8 mouse cellular contexts compared by ENCODE assay signal in genomic region chr13:67081946-67082345, GRCm38 (mm10). TPM values are rescaled to one million over a fixed set of nuclear protein-coding genes. Genes with fewer than 3 reads are reported as not detected.
DNase-seq lines count a peak whose midpoint lies in the region; ATAC-seq and TF ChIP-seq lines count a peak whose summit lies in the region.

No protein-coding gene starts in this region.

- WGBS in intestine, embryonic 15.5 days, result 81% methylated on average over 1 of the region's 1 CpGs
- 74% methylated on average over 1 of the region's 1 CpGs for WGBS in neural tube, embryonic 14.5 days

- peak overlapping the region; percentile 87 for H3K27ac ChIP-seq in layer of hippocampus, adult 2 months
- H3K27ac ChIP-seq in brown adipose tissue, adult 24 weeks (replicated peaks; ENCODE audit: low read depth, low read length), result peak overlapping the region; percentile 24; the same call in 1 of the 2 replicates
- peak overlapping the region; percentile 93; the same call in 1 of the 2 replicates for H3K27ac ChIP-seq in intestine, embryonic 15.5 days
- no peak overlapping the region for H3K27ac ChIP-seq in neural tube, embryonic 14.5 days (ENCODE audit: low read depth, low read length)

- no peak for DNase-seq in layer of hippocampus, adult 2 months (ENCODE audit: low spot score in 2 of 2)
- no peak for DNase-seq in layer of hippocampus, adult 11-12 months (ENCODE audit: low spot score)
- no peak for DNase-seq in embryo, embryonic 10 days (ENCODE audit: low spot score)
- no peak for DNase-seq in adrenal gland, postnatal 10 days
- DNase-seq in adrenal gland, postnatal 4 days (ENCODE audit: low spot score in 2 of 2), result no peak

- H3K9ac ChIP-seq in intestine, embryonic 15.5 days, result no peak overlapping the region
- H3K9ac ChIP-seq in neural tube, embryonic 14.5 days (replicated peaks; ENCODE audit: low read depth, low read length), result no peak overlapping the region

- no peak for ATAC-seq in intestine, embryonic 15.5 days
- ATAC-seq in neural tube, embryonic 14.5 days (ENCODE audit: low read depth), result no peak

- H3K4me1 ChIP-seq in brown adipose tissue, adult 24 weeks (ENCODE audit: control insufficient read depth, insufficient read depth, insufficient read length, low read length), result no peaks in the 10 kb centered on the region
- no peaks in the 10 kb centered on the region for H3K4me1 ChIP-seq in intestine, embryonic 15.5 days (replicated peaks)
- 0 out of 2 replicates have a peak, but pooled peaks cover 6% of the 10 kb centered on the region for H3K4me1 ChIP-seq in neural tube, embryonic 14.5 days (ENCODE audit: control insufficient read depth, insufficient read depth, low read length)

- H3K4me3 ChIP-seq in layer of hippocampus, adult 2 months, result peak overlapping the region; percentile 68
- H3K4me3 ChIP-seq in brown adipose tissue, adult 24 weeks (ENCODE audit: insufficient read depth, low read depth, low read length), result peak overlapping the region; percentile 78; the same call in 1 of the 2 replicates
- H3K4me3 ChIP-seq in intestine, embryonic 15.5 days (replicated peaks), result peak overlapping the region; percentile 56; the same call in 1 of the 2 replicates
- H3K4me3 ChIP-seq in neural tube, embryonic 14.5 days (ENCODE audit: low read depth, low read length), result peak overlapping the region; percentile 49

- no peaks in the 10 kb centered on the region for H3K9me3 ChIP-seq in intestine, embryonic 15.5 days
- peaks cover 2% of the 10 kb centered on the region; the same call in 1 of the 2 replicates for H3K9me3 ChIP-seq in neural tube, embryonic 14.5 days (ENCODE audit: control insufficient read depth, low read length)

- no peaks in the 10 kb centered on the region for H3K27me3 ChIP-seq in intestine, embryonic 15.5 days (replicated peaks)
- no peaks in the 10 kb centered on the region for H3K27me3 ChIP-seq in neural tube, embryonic 14.5 days (ENCODE audit: control insufficient read depth, insufficient read depth, low read length)

- H3K4me2 ChIP-seq in intestine, embryonic 15.5 days (replicated peaks), result peak overlapping the region; percentile 76
- peak overlapping the region; percentile 63 for H3K4me2 ChIP-seq in neural tube, embryonic 14.5 days (ENCODE audit: low read depth, low read length)

- H3K36me3 ChIP-seq in intestine, embryonic 15.5 days, result no peaks in the 10 kb centered on the region
- 0 out of 2 replicates have a peak, but pooled peaks cover 3% of the 10 kb centered on the region for H3K36me3 ChIP-seq in neural tube, embryonic 14.5 days (ENCODE audit: control insufficient read depth, insufficient read depth, low read length)

- TF ChIP-seq CTCF in layer of hippocampus, adult 2 months (conservative IDR thresholded peaks at IDR 0.05), result no peak

RNA-seq across cellular contexts. Expression of gene Zfp708, which starts 15.8 kb away (rescaled TPM):
- 1 to 10 TPM; 2.5 to 3.5 TPM for total RNA-seq in layer of hippocampus, adult 2 months (2021)
- polyA plus RNA-seq in brown adipose tissue, adult 24 weeks (2012; ENCODE audit: insufficient read depth, insufficient read length, missing spikeins), result 1.7 TPM in 1 of 2 replicates, not detected in the other
- polyA plus RNA-seq in intestine, embryonic 15.5 days (2015; fragmentation: Nextera tagmentation; extraction: Ambion mirVana), result 3.6 and 4.6 TPM in 2 replicates
- polyA plus RNA-seq in neural tube, embryonic 14.5 days (2014; fragmentation: Nextera tagmentation; extraction: Ambion mirVana), result 9.9 and 10.2 TPM in 2 replicates
- 1 to 10 TPM in 1 of 2 experiments, under 1 TPM in 1; 0.99 to 1.5 TPM for total RNA-seq in adrenal gland, postnatal 10 days (2021)
- total RNA-seq in adrenal gland, postnatal 4 days (2021), result 1 to 10 TPM; 1.6 to 2.1 TPM

RNA-seq across cellular contexts. Expression of gene Zfp712, which starts 21.0 kb away (rescaled TPM):
- 1 to 10 TPM; 4.6 to 5.6 TPM for total RNA-seq in layer of hippocampus, adult 2 months (2021)
- 0.67 and 0.95 TPM in 2 replicates for polyA plus RNA-seq in brown adipose tissue, adult 24 weeks (2012; ENCODE audit: insufficient read depth, insufficient read length, missing spikeins)
- 2.4 and 3.1 TPM in 2 replicates for polyA plus RNA-seq in intestine, embryonic 15.5 days (2015; fragmentation: Nextera tagmentation; extraction: Ambion mirVana)
- polyA plus RNA-seq in neural tube, embryonic 14.5 days (2014; fragmentation: Nextera tagmentation; extraction: Ambion mirVana), result 9.4 and 10.1 TPM in 2 replicates
- total RNA-seq in adrenal gland, postnatal 10 days (2021), result 1 to 10 TPM; 1.6 to 1.8 TPM
- total RNA-seq in adrenal gland, postnatal 4 days (2021), result 1 to 10 TPM; 2.8 to 2.9 TPM

RNA-seq across cellular contexts. Expression of gene Gm28557, which starts 26.5 kb away (rescaled TPM):
- 1 to 10 TPM; 3.0 to 4.3 TPM for total RNA-seq in layer of hippocampus, adult 2 months (2021)
- 3.1 and 4.1 TPM in 2 replicates for polyA plus RNA-seq in brown adipose tissue, adult 24 weeks (2012; ENCODE audit: insufficient read depth, insufficient read length, missing spikeins)
- polyA plus RNA-seq in intestine, embryonic 15.5 days (2015; fragmentation: Nextera tagmentation; extraction: Ambion mirVana), result 2.5 and 3.3 TPM in 2 replicates
- 1.2 and 2.3 TPM in 2 replicates for polyA plus RNA-seq in neural tube, embryonic 14.5 days (2014; fragmentation: Nextera tagmentation; extraction: Ambion mirVana)
- total RNA-seq in adrenal gland, postnatal 10 days (2021), result 1 to 10 TPM; 4.5 to 6.4 TPM
- 1 to 10 TPM; 3.3 to 3.8 TPM for total RNA-seq in adrenal gland, postnatal 4 days (2021)

RNA-seq across cellular contexts. Expression of gene Rslcan18, which starts 34.1 kb away (rescaled TPM):
- total RNA-seq in layer of hippocampus, adult 2 months (2021), result under 1 TPM; 0.39 to 0.44 TPM
- polyA plus RNA-seq in brown adipose tissue, adult 24 weeks (2012; ENCODE audit: insufficient read depth, insufficient read length, missing spikeins), result 0.46 TPM in 1 of 2 replicates, not detected in the other
- polyA plus RNA-seq in intestine, embryonic 15.5 days (2015; fragmentation: Nextera tagmentation; extraction: Ambion mirVana), result 0.09 and 0.20 TPM in 2 replicates
- 0.09 and 0.19 TPM in 2 replicates for polyA plus RNA-seq in neural tube, embryonic 14.5 days (2014; fragmentation: Nextera tagmentation; extraction: Ambion mirVana)
- under 1 TPM; 0.24 to 0.39 TPM for total RNA-seq in adrenal gland, postnatal 10 days (2021)
- total RNA-seq in adrenal gland, postnatal 4 days (2021), result under 1 TPM; 0.22 to 0.31 TPM

RNA-seq across cellular contexts. Expression of gene Zfp759, which starts 39.5 kb away (rescaled TPM):
- total RNA-seq in layer of hippocampus, adult 2 months (2021), result 10 to 100 TPM in 1 of 2 experiments, 1 to 10 TPM in 1; 8.9 to 10.6 TPM
- polyA plus RNA-seq in brown adipose tissue, adult 24 weeks (2012; ENCODE audit: insufficient read depth, insufficient read length, missing spikeins), result 2.0 and 2.1 TPM in 2 replicates
- polyA plus RNA-seq in intestine, embryonic 15.5 days (2015; fragmentation: Nextera tagmentation; extraction: Ambion mirVana), result 1.7 and 2.1 TPM in 2 replicates
- 4.9 and 6.0 TPM in 2 replicates for polyA plus RNA-seq in neural tube, embryonic 14.5 days (2014; fragmentation: Nextera tagmentation; extraction: Ambion mirVana)
- 1 to 10 TPM; 3.6 to 5.5 TPM for total RNA-seq in adrenal gland, postnatal 10 days (2021)
- total RNA-seq in adrenal gland, postnatal 4 days (2021), result 1 to 10 TPM; 6.5 to 7.4 TPM
